Mouse (Mus musculus) lung, adult 2 months (tissue): ENCODE results near the gene Htatip2. TPM values are rescaled to one million over a fixed set of nuclear protein-coding genes. Genes with fewer than 3 reads are reported as not detected.

Experiments
- DNase-seq: peaks from one replicate; pipeline ENCODE4 v3.0.0; 2022
- H3K4me1 ChIP-seq: fragments of 200-500 bp; 2 replicates; pipeline ENCODE4 v1.6.1; 2011; ENCODE audit warnings: low read length; ENCODE audit not compliant: control insufficient read depth, insufficient read depth
- H3K4me3 ChIP-seq: fragments of 200-500 bp; replicated peaks from 2 replicates; pipeline ENCODE3; 2011; ENCODE audit warnings: low read depth, mild to moderate bottlenecking, control low read depth, low read length; ENCODE audit errors: extremely low read depth
- CTCF ChIP-seq: fragments of 200-500 bp; IDR thresholded peaks from 2 replicates; pipeline ENCODE4 v1.5.1; 2011; ENCODE audit warnings: mild to moderate bottlenecking, low read length, control low read depth; ENCODE audit not compliant: insufficient read depth
- POLR2A ChIP-seq: fragments of 200-500 bp; IDR thresholded peaks from 2 replicates; pipeline ENCODE4 v1.6.1; 2011; ENCODE audit warnings: low read depth, mild to moderate bottlenecking, control low read depth, low read length, borderline replicate concordance; ENCODE audit errors: extremely low read depth
- WGBS: fragments of 180-500 bp; shearing (Covaris S2); methylation state at CpG from one replicate; pipeline ENCODE4 v1.1.7; 2018; 5-methylcytosine and 5-hydroxymethylcytosine counted together
- polyA plus RNA-seq: library from polyadenylated mRNA; depleted of rRNA; stranded (reverse); fragments of >200 nt; gene quantifications from 2 replicates; pipeline ENCODE4 v1.2.3, GENCODE M21; 2012; rRNA removed

The Htatip2 gene
- polyA plus RNA-seq: 6.4 and 11.7 TPM in 2 replicates

DNA sequence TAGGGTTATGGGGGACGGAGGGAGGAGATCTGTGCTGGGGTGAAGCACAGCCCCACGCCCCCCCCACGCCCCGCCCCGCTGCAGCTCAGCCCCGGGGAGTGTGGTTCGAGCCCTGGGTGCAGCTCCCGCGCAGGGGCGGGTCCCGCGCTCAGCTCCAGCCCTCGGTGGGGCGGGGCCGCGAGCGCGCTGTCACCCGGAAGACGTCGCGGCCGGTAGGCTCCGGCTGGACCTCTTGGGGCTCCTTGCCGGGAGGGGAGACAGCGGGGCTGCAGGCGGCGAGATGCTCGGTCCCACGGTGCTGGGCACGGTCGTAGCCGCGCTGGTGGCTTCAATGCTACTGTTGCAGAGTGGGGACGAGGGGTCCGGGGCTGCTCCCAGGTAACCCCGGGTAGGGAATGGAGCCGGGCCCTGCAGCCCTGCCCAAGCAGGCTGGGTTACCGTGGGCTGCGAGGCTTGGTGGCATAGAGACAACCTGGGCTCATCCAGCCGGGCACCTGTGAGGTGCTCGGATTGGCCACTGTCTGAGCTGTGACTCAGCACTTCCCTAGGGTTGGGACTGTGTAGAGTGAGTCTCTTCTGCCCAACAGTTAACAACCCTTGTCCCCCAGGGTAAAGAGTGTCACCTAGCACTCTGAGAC lies at the start of gene Htatip2:
Htatip2 (plus strand) TSS at position 182 of the 638 bp plus-strand sequence.
- H3K4me3 ChIP-seq: peak within 1 kb of the TSS; percentile 80
- DNase-seq: peak; percentile 50
- WGBS: 3% methylated on average over 36 of the region's 42 CpGs
- peak; percentile 58; the same call in 1 of the 2 replicates for TF ChIP-seq POLR2A
- TF ChIP-seq CTCF: no peak
- peaks cover 3% of the 10 kb centered on the region for H3K4me1 ChIP-seq

DNA sequence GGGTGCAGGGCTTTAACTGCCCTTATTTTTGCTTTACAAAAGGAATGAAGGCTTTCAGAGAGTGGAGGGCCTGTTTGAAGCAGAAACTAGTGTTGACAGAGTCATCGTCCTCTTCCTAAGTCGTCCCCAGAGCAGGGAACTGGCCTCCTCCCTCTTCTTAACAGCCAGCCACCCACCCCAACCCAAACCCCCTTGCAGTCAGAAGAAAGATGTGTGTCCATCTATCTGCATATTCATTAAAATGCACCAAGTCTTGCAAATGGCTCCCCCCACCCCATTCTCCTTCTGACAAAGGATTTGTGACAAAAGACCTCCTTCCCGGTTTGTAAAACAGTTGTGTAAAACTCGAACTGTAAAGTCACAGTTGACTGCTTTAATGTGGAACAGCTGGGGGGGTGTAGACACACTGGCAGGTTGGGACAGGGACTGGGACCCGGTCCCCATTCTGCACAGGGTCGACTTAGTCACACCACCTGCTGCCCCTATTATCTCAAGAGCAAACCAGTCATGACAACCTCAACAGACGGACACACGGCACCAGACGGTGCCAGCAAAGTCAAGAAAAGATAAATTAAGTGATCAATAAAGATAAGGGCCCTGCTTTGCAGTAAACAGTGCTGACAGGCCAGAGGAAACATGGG lies 49.4 kb upstream of the Htatip2 start:
- DNase-seq: no peak
- 36% methylated on average over 9 of the region's 9 CpGs for WGBS
- H3K4me1 ChIP-seq: no peaks in the 10 kb centered on the region
- TF ChIP-seq POLR2A (no peak), CTCF (no peak)
- no peak overlapping the region for H3K4me3 ChIP-seq

- Histone ChIP-seq H3K4me3 (no peak overlapping the region), H3K4me1 (no peaks in the 10 kb centered on the region)
- 63% methylated on average over 15 of the region's 15 CpGs for WGBS
- TF ChIP-seq POLR2A (no peak), CTCF (no peak)
- no peak for DNase-seq
Observed at GRCm38 (mm10) chr7:49717942-49718733, 40.8 kb upstream of the Htatip2 start.

GRCm38 (mm10) chr7:49734342-49734741 lies 24.6 kb upstream of the Htatip2 start:
- Histone ChIP-seq H3K4me3 (no peak overlapping the region), H3K4me1 (no peaks in the 10 kb centered on the region)
- no peak for DNase-seq
- 51% methylated on average over 4 of the region's 4 CpGs for WGBS
- TF ChIP-seq CTCF (no peak), POLR2A (no peak)

- no peak for DNase-seq
- TF ChIP-seq CTCF (no peak), POLR2A (no peak)
- WGBS: 67% methylated on average over 8 of the region's 8 CpGs
- H3K4me1 ChIP-seq: no peaks in the 10 kb centered on the region; the same call in 1 of the 2 replicates
- H3K4me3 ChIP-seq: no peak overlapping the region
Observed at GRCm38 (mm10) chr7:49739448-49739847, 19.5 kb upstream of the Htatip2 start.

DNA sequence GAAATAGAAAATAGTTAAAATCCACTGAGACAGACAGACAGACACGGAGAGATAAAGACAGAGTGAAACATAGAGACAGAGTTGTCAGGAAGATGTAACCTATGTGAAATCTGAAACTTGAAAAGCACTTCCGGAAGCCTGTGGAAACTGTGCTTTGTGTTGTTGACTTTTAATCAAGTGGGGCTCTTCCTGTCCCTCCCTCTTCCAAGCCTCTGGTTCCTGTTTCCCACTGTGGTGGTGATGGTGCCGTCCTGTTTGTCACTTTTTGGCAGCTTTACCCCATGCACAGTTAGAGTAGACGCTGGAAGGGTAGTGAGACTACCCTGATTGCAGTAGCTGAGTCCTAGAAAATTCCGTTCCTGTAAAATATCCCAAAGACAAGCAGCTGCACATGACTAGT lies 17.4 kb upstream of the Htatip2 start:
- no peaks in the 10 kb centered on the region; the same call in 1 of the 2 replicates for H3K4me1 ChIP-seq
- TF ChIP-seq CTCF (no peak), POLR2A (no peak)
- 12% methylated on average over 5 of the region's 5 CpGs for WGBS
- H3K4me3 ChIP-seq: no peak overlapping the region
- no peak for DNase-seq

- no peak for DNase-seq
- Histone ChIP-seq H3K4me1 (no peaks in the 10 kb centered on the region; the same call in 1 of the 2 replicates), H3K4me3 (no peak overlapping the region)
- TF ChIP-seq CTCF: no peak
- TF ChIP-seq POLR2A: no peak
- 54% methylated on average over 10 of the region's 10 CpGs for WGBS
Observed at GRCm38 (mm10) chr7:49741923-49742322, 17.0 kb upstream of the Htatip2 start.

- Histone ChIP-seq H3K4me1 (no peaks in the 10 kb centered on the region), H3K4me3 (no peak overlapping the region)
- 7% methylated on average over 4 of the region's 4 CpGs for WGBS
- TF ChIP-seq POLR2A (no peak), CTCF (peak; percentile 48; the same call in 1 of the 2 replicates)
- no peak for DNase-seq
Observed at GRCm38 (mm10) chr7:49751148-49751547, 7.8 kb upstream of the Htatip2 start.

GRCm38 (mm10) chr7:49752730-49753506 lies 6.0 kb upstream of the Htatip2 start:
- DNase-seq: peak; percentile 35
- Histone ChIP-seq H3K4me1 (no peaks in the 10 kb centered on the region), H3K4me3 (no peak overlapping the region)
- 23% methylated on average over 25 of the region's 25 CpGs for WGBS
- TF ChIP-seq POLR2A: no peak
- 0 out of 2 replicates have a peak, but pooled peaks have one; percentile 13 for TF ChIP-seq CTCF
